Mouse (Mus musculus): ENCODE results near the gene Klhl36.

DNA sequence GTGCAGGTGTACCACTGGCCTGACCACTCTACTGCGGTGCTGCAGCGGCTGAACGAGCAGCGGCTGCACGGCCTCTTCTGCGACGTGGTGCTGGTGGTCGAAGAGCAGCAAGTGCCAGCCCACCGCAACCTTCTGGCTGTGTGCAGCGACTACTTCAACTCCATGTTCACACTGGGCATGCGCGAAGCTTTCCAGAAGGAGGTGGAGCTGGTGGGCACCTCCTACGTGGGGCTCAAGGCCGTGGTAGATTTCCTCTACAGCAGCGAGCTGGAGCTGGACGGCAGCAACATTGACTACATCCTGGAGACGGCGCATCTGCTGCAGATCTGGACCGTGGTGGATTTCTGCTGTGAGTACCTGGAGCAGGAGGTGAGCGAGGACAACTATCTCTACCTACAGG lies 7.5 kb downstream of the Klhl36 start:
- TF ChIP-seq CTCF (IDR thresholded peaks at IDR 0.05) = no peak
- TF ChIP-seq EP300 (IDR thresholded peaks at IDR 0.05) = no peak

All from lung, postnatal 0 days (tissue).